Mouse (Mus musculus): ENCODE data around the gene Krt24. TPM values are rescaled to one million over a fixed set of nuclear protein-coding genes. Genes with fewer than 3 reads are reported as not detected.

The Krt24 gene
- total and polyA plus RNA-seq, 3 experiments: not detected

DNA sequence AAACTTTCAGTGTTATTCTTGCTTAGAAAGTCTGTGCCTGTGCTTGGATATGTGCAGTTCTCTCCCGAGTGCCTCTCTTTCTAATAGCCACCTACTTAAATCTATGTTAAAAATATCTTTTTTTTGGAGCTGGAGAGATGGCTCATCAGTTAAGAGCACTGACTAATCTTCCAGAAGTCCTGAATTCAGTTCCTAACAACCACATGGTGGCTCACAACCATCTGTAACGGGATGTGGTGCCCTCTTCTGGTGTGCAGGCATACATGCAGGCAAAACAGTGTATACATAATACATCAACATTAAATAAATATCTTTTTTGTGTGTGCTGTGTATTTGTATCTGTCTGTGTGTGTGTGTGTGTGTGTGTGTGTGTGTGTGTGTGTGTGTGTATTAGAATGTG, 31.2 kb downstream of the Krt24 start:
- Histone ChIP-seq H3K4me3 (no peak overlapping the region), H3K27ac (no peak overlapping the region), H3K27me3 (ENCODE audit: control insufficient read depth, insufficient read depth, low read length) (no peaks in the 10 kb centered on the region), H3K79me2 (replicated peaks; ENCODE audit: control insufficient read depth, insufficient read depth, low read length) (no peaks in the 10 kb centered on the region), H3K9ac (ENCODE audit: low read depth, low read length) (no peak overlapping the region), H3K4me1 (ENCODE audit: control insufficient read depth, insufficient read depth, low read length) (no peaks in the 10 kb centered on the region), H3K36me3 (ENCODE audit: control insufficient read depth, insufficient read depth, low read length) (no peaks in the 10 kb centered on the region)
- DNase-seq: no peak
- intact Hi-C loops (cut with DNase I): no loop called here
- TF ChIP-seq EP300 (IDR thresholded peaks at IDR 0.05; ENCODE audit: insufficient read depth, low read depth, low read length) (no peak), CTCF (IDR thresholded peaks at IDR 0.05) (no peak), POLR2A (IDR thresholded peaks at IDR 0.05; ENCODE audit: insufficient read depth, low read depth, low read length) (no peak)
- WGBS: 53% methylated on average over 2 of the region's 2 CpGs

DNA sequence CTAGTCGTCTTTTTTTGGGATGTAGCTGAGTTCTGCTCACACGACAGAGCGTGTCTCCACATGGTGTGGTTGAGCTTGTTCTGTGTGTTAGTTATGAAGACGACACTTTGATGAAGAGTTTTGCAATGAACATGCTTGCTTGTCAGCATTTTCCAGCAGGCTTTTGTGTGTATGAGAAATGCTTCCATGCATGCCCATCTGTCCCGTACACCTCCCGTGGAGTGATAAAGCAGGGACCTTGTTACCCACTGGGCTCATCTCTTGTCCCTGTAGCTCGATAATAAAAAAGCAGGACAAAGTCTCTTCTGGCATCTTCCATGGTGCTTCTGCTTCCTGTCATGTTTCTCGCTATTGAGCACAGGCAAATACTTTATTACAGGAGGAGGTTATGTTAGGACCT, 32.4 kb downstream of the Krt24 start:
- Histone ChIP-seq H3K27me3 (ENCODE audit: control insufficient read depth, insufficient read depth, low read length) (no peaks in the 10 kb centered on the region), H3K9ac (ENCODE audit: low read depth, low read length) (no peak overlapping the region), H3K79me2 (replicated peaks; ENCODE audit: control insufficient read depth, insufficient read depth, low read length) (no peaks in the 10 kb centered on the region), H3K27ac (no peak overlapping the region), H3K36me3 (ENCODE audit: control insufficient read depth, insufficient read depth, low read length) (no peaks in the 10 kb centered on the region), H3K4me3 (no peak overlapping the region), H3K4me1 (ENCODE audit: control insufficient read depth, insufficient read depth, low read length) (no peaks in the 10 kb centered on the region)
- TF ChIP-seq POLR2A (IDR thresholded peaks at IDR 0.05; ENCODE audit: insufficient read depth, low read depth, low read length): no peak
- no peak for TF ChIP-seq CTCF (IDR thresholded peaks at IDR 0.05)
- no peak for TF ChIP-seq EP300 (IDR thresholded peaks at IDR 0.05; ENCODE audit: insufficient read depth, low read depth, low read length)
- DNase-seq: no peak
- 64% methylated on average over 8 of the region's 8 CpGs for WGBS
- intact Hi-C loops (cut with DNase I): no loop called here

DNA sequence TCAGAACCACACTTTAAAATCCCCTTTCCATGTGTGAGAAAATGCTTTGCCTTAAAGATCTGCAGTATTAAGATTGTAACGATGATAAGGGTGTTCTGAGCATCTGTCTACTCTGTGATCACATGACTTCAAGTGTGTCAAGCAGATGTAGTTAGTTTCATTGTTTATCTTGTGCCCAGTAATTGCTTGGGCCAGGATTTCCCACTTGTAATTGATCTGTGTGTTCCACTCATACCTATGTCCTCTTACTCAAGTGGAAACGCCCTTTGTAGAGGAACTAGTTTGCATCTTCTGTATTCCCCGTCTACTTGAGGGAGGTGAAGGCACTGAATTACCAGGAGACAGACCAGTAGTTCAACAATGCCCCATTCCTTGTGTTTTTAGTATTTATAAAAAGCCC, 34.4 kb downstream of the Krt24 start:
- intact Hi-C loops (cut with DNase I): no loop called here
- H3K36me3 ChIP-seq (ENCODE audit: control insufficient read depth, insufficient read depth, low read length): no peaks in the 10 kb centered on the region
- 56% methylated on average over 3 of the region's 3 CpGs for WGBS

DNA sequence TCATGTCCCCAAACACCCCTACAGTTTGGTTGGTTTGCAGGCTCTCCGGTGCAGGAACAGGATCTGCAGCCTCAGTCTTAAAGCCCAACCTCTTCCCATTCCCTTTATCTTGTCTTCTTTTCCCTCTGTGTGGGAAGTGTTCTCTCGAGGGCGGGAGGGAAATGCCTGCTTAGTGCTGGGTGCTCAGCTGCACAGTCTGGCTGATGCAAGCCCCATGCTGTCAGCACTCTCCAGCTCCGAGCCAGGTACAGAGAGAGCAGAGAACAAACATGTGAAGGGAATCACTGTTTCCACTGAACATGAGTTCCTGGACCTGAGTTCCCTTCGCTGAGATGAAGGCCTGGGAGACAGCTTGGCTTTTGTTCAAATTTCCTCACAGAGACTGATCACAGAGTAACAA, 34.8 kb downstream of the Krt24 start:
- Histone ChIP-seq H3K4me1 (ENCODE audit: control insufficient read depth, insufficient read depth, low read length) (no peaks in the 10 kb centered on the region), H3K9ac (ENCODE audit: low read depth, low read length) (no peak overlapping the region), H3K4me3 (no peak overlapping the region), H3K36me3 (ENCODE audit: control insufficient read depth, insufficient read depth, low read length) (no peaks in the 10 kb centered on the region), H3K27me3 (ENCODE audit: control insufficient read depth, insufficient read depth, low read length) (no peaks in the 10 kb centered on the region), H3K79me2 (replicated peaks; ENCODE audit: control insufficient read depth, insufficient read depth, low read length) (no peaks in the 10 kb centered on the region), H3K27ac (no peak overlapping the region)
- intact Hi-C loops (cut with DNase I): no loop called here
- 25% methylated on average over 5 of the region's 5 CpGs for WGBS
- no peak for DNase-seq
- no peak for TF ChIP-seq CTCF (IDR thresholded peaks at IDR 0.05)
- no peak for TF ChIP-seq POLR2A (IDR thresholded peaks at IDR 0.05; ENCODE audit: insufficient read depth, low read depth, low read length)
- TF ChIP-seq EP300 (IDR thresholded peaks at IDR 0.05; ENCODE audit: insufficient read depth, low read depth, low read length): no peak

More for the DNA sequence above, 34.4 kb downstream of the Krt24 start:
- Histone ChIP-seq H3K9ac (ENCODE audit: low read depth, low read length) (no peak overlapping the region), H3K4me1 (ENCODE audit: control insufficient read depth, insufficient read depth, low read length) (no peaks in the 10 kb centered on the region), H3K4me3 (no peak overlapping the region), H3K27ac (no peak overlapping the region), H3K79me2 (replicated peaks; ENCODE audit: control insufficient read depth, insufficient read depth, low read length) (no peaks in the 10 kb centered on the region), H3K27me3 (ENCODE audit: control insufficient read depth, insufficient read depth, low read length) (no peaks in the 10 kb centered on the region)
- no peak for DNase-seq
- TF ChIP-seq POLR2A (IDR thresholded peaks at IDR 0.05; ENCODE audit: insufficient read depth, low read depth, low read length): no peak
- TF ChIP-seq CTCF (IDR thresholded peaks at IDR 0.05): no peak
- TF ChIP-seq EP300 (IDR thresholded peaks at IDR 0.05; ENCODE audit: insufficient read depth, low read depth, low read length): no peak

DNA sequence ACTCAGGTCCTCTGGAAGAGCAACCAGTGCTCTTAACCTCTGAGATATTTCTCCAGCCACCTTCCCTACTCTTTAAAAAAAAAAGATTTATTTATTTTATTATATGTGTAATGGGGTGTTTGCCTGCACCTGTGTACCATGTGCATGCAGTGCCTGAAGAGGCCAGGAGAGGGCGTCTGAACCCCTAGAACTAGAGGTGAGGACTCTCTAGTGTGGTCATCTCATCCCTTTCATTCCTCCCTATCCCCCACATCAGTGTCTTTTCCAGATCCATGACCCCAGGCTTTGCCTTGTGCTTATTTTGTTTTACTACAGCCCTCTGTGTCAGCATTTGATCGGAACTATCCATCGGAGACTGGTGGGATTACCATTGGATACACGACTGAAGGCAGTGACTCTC, 35.9 kb downstream of the Krt24 start:
- Histone ChIP-seq H3K27me3 (ENCODE audit: control insufficient read depth, insufficient read depth, low read length) (no peaks in the 10 kb centered on the region), H3K4me3 (no peak overlapping the region), H3K4me1 (ENCODE audit: control insufficient read depth, insufficient read depth, low read length) (no peaks in the 10 kb centered on the region), H3K27ac (no peak overlapping the region), H3K36me3 (ENCODE audit: control insufficient read depth, insufficient read depth, low read length) (no peaks in the 10 kb centered on the region), H3K9ac (ENCODE audit: low read depth, low read length) (no peak overlapping the region), H3K79me2 (replicated peaks; ENCODE audit: control insufficient read depth, insufficient read depth, low read length) (no peaks in the 10 kb centered on the region)
- DNase-seq: no peak
- intact Hi-C loops (cut with DNase I): loop anchor here (2.0 to 5.0 kb wide), 2 partner anchors 44 to 62 kb away; no protein-coding TSS in a partner anchor
- TF ChIP-seq POLR2A (IDR thresholded peaks at IDR 0.05; ENCODE audit: insufficient read depth, low read depth, low read length): no peak
- TF ChIP-seq CTCF (IDR thresholded peaks at IDR 0.05): peak; percentile 64
- TF ChIP-seq EP300 (IDR thresholded peaks at IDR 0.05; ENCODE audit: insufficient read depth, low read depth, low read length): no peak
- 62% methylated on average over 4 of the region's 4 CpGs for WGBS

DNA sequence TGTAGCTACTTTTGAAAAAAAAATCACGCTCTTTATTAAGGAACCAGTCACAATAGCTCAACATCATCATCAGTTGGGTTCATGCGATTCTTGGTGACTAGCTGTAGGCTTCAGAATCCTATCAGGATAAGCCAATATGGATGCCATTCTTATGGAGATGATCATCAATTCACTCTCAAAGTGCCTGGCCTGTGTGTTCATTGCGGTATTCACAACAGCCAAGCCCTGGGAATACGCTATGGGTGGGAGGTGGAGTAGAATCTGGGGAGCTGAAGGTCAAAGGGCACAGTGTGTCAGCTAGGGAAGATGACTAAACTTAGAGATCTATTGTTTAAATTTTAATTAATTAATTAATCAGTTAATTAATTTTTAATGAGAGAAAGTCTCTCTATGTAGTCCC, 37.1 kb downstream of the Krt24 start:
- Histone ChIP-seq H3K9ac (ENCODE audit: low read depth, low read length) (no peak overlapping the region), H3K4me3 (no peak overlapping the region), H3K27me3 (ENCODE audit: control insufficient read depth, insufficient read depth, low read length) (no peaks in the 10 kb centered on the region), H3K4me1 (ENCODE audit: control insufficient read depth, insufficient read depth, low read length) (no peaks in the 10 kb centered on the region), H3K27ac (no peak overlapping the region), H3K36me3 (ENCODE audit: control insufficient read depth, insufficient read depth, low read length) (no peaks in the 10 kb centered on the region), H3K79me2 (replicated peaks; ENCODE audit: control insufficient read depth, insufficient read depth, low read length) (no peaks in the 10 kb centered on the region)
- intact Hi-C loops (cut with DNase I): loop anchor here (2.0 to 5.0 kb wide), 2 partner anchors 45 to 61 kb away; no protein-coding TSS in a partner anchor
- WGBS: 96% methylated on average over 4 of the region's 4 CpGs
- DNase-seq: no peak
- TF ChIP-seq EP300 (IDR thresholded peaks at IDR 0.05; ENCODE audit: insufficient read depth, low read depth, low read length): no peak
- no peak for TF ChIP-seq CTCF (IDR thresholded peaks at IDR 0.05)
- TF ChIP-seq POLR2A (IDR thresholded peaks at IDR 0.05; ENCODE audit: insufficient read depth, low read depth, low read length): no peak

Measured in heart, adult 2 months (tissue).